Mouse (Mus musculus): ENCODE measurements around the gene Fsd2.

The Fsd2 gene

GRCm38 (mm10) chr7:81571941-81572441, 5.2 kb upstream of the Fsd2 start:
- DNase-seq (ENCODE audit: low read depth, low spot score), result no peak

GRCm38 (mm10) chr7:81571108-81571940, 4.6 kb upstream of the Fsd2 start, which contains the start of gene Whamm:
TSS of gene Whamm (plus strand) at chr7:81571266.
- peak; percentile 96 for DNase-seq (ENCODE audit: low read depth, low spot score)

DNA sequence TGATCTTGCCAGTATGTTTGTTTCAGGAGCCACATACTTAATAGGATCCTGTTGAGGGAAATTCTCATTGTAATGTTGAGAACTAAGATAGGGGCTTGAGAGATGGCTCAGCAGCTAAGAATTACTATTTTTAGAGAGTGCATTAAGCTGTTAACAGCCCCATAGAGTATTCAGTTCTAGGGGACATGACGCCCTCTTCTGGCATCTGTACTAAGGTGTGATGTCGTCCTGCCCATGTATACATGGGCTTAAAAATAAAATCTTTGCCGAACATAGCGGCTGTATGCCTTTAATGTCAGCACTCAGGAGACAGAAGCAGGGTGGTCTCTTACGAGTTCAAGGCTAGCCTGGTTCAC, 4.0 kb upstream of the Fsd2 start:
- no peak for DNase-seq (ENCODE audit: low read depth, low spot score)

DNA sequence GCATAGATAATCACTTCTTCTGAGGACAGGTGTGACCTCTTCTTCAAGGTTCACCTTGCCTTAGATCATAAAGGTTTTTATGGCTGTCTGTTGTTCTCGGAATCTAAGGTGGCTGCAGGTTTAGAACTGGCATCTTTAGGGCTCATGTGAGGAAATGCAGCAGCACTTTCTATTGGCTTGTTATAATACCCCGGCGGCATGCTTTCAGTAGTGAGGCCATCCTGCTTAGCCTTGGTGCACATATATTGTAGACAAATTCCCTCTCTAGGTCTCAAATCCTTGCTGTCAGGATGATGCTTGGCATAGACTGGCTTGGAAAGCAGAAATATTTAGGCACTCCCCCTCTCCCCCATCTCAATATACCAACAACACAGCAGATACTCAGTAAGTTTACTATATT, 3.5 kb upstream of the Fsd2 start:
- no peak for DNase-seq (ENCODE audit: low read depth, low spot score)

- DNase-seq (ENCODE audit: low read depth, low spot score), result no peak
These were observed 3.1 kb upstream of the Fsd2 start for GRCm38 (mm10) chr7:81569851-81570250.

GRCm38 (mm10) chr7:81567396-81567795, 652 bp upstream of the Fsd2 start:
- DNase-seq (ENCODE audit: low read depth, low spot score), result no peak

DNA sequence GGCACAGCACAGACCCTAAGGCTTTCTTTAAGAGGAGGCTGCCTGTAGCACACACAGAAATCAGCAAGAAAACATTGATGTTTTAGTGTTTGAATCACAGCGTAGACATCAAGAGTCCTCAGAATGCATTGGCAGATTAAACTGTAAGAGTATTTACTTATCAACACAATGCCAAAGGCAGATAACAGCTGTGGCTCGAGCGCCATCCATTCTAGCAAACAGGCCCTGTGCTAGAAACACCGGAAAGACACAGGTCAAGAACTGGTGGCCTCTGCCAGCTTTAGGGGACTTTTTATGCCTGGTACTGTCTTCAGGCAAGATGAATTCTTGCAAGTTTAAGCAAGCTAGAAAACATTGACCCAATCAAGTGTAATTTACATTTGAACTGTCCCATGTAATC, 412 bp downstream of the Fsd2 start:
- no peak for DNase-seq (ENCODE audit: low read depth, low spot score)

- no peak for DNase-seq (ENCODE audit: low read depth, low spot score)
These were observed 1.2 kb downstream of the Fsd2 start for GRCm38 (mm10) chr7:81565381-81566055.

- DNase-seq (ENCODE audit: low read depth, low spot score), result no peak
These were observed 2.0 kb downstream of the Fsd2 start for GRCm38 (mm10) chr7:81564766-81565165.

DNA sequence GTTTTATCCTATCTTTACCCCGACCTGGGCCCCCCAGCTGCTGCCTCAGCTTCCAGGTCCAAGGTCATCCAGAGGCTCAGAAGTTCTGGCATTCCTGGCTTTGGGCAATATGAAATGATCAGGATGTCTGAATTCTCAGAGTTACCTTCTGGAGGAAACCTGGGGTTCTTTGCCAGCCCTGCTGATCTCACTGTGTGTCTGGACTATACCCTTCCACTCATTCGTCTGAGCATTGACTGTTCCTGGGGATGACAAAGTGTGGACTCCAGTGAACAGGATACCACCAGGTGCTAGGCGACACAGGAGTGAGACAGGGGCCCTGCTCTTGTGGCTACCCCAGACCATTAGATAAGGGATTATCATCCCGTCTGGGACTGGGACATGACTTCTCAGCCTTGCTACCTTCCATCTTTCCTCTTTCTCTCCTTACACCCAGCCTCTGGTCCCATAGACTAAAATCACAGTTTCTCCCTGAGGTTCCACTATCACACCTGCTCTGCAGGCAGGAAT, 3.2 kb downstream of the Fsd2 start:
- no peak for DNase-seq (ENCODE audit: low read depth, low spot score)

GRCm38 (mm10) chr7:81561211-81561610, 5.5 kb downstream of the Fsd2 start:
- DNase-seq (ENCODE audit: low read depth, low spot score), result no peak

GRCm38 (mm10) chr7:81560101-81561049, 6.4 kb downstream of the Fsd2 start:
- DNase-seq (ENCODE audit: low read depth, low spot score), result no peak

DNA sequence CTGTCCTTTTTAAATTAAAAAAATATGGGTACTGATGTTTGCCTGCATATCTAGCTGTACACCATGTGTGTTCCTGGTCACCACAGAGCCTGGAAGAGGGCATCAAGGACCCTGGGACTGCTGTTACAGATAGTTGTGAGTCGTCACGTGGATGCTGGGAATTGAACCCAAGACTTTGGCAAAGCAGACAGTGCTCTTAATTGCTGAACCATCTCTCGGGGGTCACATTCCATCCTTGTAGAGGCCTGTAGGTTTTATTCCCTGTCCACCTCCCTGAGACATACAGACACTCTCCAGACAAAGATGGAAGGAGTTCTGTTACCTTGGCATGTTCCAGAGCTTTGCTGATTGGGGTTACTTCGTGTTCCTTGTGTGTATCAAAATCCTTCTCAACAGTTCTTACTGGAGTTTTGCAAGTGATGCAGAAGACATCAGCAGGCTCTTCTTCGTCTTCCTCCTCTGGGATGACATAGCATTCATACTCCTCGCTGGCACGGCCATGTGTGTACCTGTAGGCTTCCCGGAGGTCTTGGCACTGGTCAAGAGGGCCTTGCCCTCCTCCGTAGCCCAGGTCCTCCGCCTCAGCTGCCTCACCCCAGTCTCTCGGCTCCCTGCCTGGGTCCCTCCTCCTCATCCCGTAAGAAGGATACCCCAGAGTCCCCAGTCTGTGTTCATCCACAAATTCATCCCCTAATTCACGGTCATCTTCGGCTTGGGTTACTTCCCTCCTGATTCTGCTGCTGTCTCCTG, 7.3 kb downstream of the Fsd2 start:
- no peak for DNase-seq (ENCODE audit: low read depth, low spot score)

GRCm38 (mm10) chr7:81557985-81558360, 8.8 kb downstream of the Fsd2 start:
- DNase-seq (ENCODE audit: low read depth, low spot score), result no peak

DNA sequence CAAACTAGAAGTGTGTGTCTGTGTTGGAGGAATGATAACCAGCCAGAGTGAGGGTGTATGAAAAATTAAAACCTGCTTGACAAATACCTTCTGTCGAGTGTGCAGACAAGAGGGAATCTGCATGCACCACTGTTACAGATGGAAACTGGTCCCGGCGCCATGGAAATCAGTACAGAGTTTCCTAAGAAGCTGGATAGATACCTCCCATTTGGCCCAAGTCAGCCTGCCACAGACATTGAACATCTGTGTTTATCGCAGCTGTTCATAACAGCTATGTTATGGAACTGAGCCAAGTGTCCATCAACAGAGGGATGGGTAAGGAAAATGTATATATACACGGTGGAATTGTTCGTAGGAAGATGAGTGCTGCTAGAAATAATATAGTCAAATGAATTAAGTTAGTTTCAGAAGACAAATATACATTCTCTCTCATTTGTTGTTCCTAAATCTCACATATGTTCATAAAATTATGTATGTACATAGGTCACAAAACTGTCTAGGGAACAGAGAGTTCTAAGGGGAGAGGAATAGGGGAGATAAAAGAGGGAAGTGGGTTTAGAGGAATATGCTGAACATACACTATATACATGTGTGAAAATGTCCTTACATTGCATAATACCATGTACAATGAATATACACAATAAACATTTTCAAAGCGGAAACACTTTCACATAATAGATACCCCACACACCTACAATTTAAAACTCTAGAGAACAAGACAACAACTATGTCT, 9.3 kb downstream of the Fsd2 start:
- no peak for DNase-seq (ENCODE audit: low read depth, low spot score)

DNA sequence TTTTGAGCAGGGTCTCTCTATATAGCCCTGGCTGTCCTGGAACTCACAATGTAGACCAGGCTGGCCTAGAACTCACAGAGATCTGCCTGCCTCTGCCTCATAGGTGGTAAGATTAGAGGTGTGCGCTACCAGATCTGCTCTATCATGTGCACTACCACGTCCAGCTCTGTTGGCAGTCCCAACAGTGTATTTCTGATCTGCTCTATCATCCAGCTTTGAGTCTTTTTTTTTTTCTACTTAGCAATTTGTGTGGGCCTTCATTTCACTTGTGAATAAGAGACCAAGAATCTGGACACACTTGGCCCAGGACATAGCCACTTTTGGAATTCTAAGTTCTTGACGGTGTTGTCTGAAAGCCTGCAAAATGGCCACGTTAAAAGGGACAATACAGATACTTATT, 9.9 kb downstream of the Fsd2 start:
- no peak for DNase-seq (ENCODE audit: low read depth, low spot score)

DNA sequence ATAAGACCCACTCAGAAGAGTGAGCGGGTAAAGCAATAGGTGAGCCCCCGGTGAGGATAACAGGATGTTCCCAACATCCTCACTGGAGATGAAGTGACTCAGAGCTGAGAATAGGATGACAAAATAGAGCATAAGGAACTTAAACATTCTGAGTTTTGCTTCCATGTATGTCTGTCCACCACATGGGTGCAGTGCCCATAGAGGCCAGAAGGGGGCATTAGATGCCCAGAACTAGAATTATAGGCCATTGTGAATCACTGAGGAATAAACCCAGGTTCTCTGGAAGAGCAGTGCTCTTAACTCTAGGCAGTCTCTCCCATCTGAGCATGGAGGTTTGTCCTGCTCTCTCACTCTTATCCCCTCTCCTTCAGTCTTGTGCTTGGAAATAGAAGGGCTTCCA, 12.4 kb downstream of the Fsd2 start:
- DNase-seq (ENCODE audit: low read depth, low spot score), result peak; percentile 47

- no peak for DNase-seq (ENCODE audit: low read depth, low spot score)
These were observed 13.2 kb downstream of the Fsd2 start for GRCm38 (mm10) chr7:81553589-81553988.

DNA sequence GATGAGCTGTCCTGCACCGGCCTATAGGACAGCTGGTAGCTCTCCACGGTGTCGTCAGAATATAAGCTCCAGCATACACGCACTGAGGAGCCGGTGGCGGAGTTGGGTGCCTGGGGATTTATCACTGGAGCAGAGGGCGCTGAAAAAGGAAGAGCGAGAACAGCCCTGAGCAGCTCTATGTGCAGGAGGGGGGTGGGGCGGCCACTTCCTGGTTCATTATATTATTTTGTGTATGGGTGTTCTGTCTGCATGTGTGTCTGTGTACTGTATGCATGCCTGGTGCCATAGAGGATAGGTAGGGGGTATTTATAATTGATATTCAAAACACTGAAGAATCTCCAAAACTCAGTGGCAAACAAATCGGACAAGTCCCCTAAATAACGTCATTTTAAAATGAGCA, 17.9 kb downstream of the Fsd2 start:
- peak; percentile 46 for DNase-seq (ENCODE audit: low read depth, low spot score)

GRCm38 (mm10) chr7:81542934-81543333, 23.8 kb downstream of the Fsd2 start:
- DNase-seq (ENCODE audit: low read depth, low spot score), result no peak
